Mouse (Mus musculus): Measurements from ENCODE around the gene Ckap2. TPM values are rescaled to one million over a fixed set of nuclear protein-coding genes. Genes with fewer than 3 reads are reported as not detected.
"Not testable (repeated sequence)": the region's sequence is repeated elsewhere in the genome, so short reads cannot be mapped to it uniquely, and the experiment has no call there.

The Ckap2 gene
- polyA plus RNA-seq, 1 experiment from 2014 or later, result 35.9 TPM

DNA sequence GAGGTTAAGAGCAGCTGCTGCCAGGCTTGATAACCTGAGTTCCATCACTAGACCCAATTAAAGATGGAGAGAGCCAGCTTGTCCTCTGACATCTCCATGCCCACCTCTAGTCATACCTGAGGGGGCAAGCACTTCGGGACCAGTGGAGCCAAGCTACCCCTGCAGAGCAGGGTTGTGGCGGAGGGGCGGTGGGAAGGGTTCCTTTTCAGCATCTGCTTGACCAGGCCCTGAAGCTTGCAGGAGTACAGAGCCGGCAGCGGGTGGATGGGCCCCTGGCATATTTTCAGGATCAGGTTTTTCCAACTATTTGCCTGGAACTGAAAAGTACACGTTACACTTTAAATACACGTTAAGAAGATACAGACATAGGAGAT lies 37.3 kb downstream of the Ckap2 start:
- H3K27ac ChIP-seq (ENCODE audit: poor library complexity, severe bottlenecking), result no peak overlapping the region
- ATAC-seq (ENCODE audit: insufficient number of reproducible peaks, low FRiP score), result no peak
- no peak overlapping the region for H3K4me3 ChIP-seq
- WGBS, result 89% methylated on average over 7 of the region's 7 CpGs
- H3K27me3 ChIP-seq (replicated peaks), result no peaks in the 10 kb centered on the region
- H3K4me1 ChIP-seq (replicated peaks), result peaks cover 14% of the 10 kb centered on the region
- H3K9me3 ChIP-seq (replicated peaks), result 0 out of 2 replicates have a peak, but pooled peaks cover 2% of the 10 kb centered on the region
- H3K9ac ChIP-seq, result no peak overlapping the region
- H3K4me2 ChIP-seq, result no peak overlapping the region
- peaks cover 14% of the 10 kb centered on the region for H3K36me3 ChIP-seq

- H3K9ac ChIP-seq, result no peak overlapping the region
- no peaks in the 10 kb centered on the region for H3K27me3 ChIP-seq (replicated peaks)
- no peak overlapping the region for H3K4me3 ChIP-seq
- 0 out of 2 replicates have a peak, but pooled peaks cover 2% of the 10 kb centered on the region for H3K9me3 ChIP-seq (replicated peaks)
- WGBS, result 72% methylated on average over 9 of the region's 9 CpGs
- H3K4me1 ChIP-seq (replicated peaks), result peaks cover 14% of the 10 kb centered on the region
- peaks cover 14% of the 10 kb centered on the region for H3K36me3 ChIP-seq
- no peak overlapping the region for H3K4me2 ChIP-seq
- H3K27ac ChIP-seq (ENCODE audit: poor library complexity, severe bottlenecking), result no peak overlapping the region
- ATAC-seq (ENCODE audit: insufficient number of reproducible peaks, low FRiP score), result no peak
These were observed 37.8 kb downstream of the Ckap2 start for GRCm38 (mm10) chr8:22147706-22148366.

GRCm38 (mm10) chr8:22145831-22146230 lies 39.8 kb downstream of the Ckap2 start:
- H3K4me3 ChIP-seq, result no peak overlapping the region
- H3K4me1 ChIP-seq (replicated peaks), result peaks cover 21% of the 10 kb centered on the region
- WGBS, result 68% methylated on average over 6 of the region's 6 CpGs
- H3K27ac ChIP-seq (ENCODE audit: poor library complexity, severe bottlenecking), result no peak overlapping the region
- H3K4me2 ChIP-seq, result no peak overlapping the region
- no peak overlapping the region for H3K9ac ChIP-seq
- no peaks in the 10 kb centered on the region for H3K27me3 ChIP-seq (replicated peaks)
- H3K9me3 ChIP-seq (replicated peaks), result 0 out of 2 replicates have a peak, but pooled peaks cover under 1% of the 10 kb centered on the region
- H3K36me3 ChIP-seq, result peaks cover 17% of the 10 kb centered on the region
- ATAC-seq (ENCODE audit: insufficient number of reproducible peaks, low FRiP score), result no peak

- Histone ChIP-seq H3K4me2 (no peak overlapping the region), H3K36me3 (peaks cover 16% of the 10 kb centered on the region), H3K27me3 (replicated peaks) (no peaks in the 10 kb centered on the region), H3K4me3 (no peak overlapping the region), H3K9ac (no peak overlapping the region), H3K4me1 (replicated peaks) (peaks cover 15% of the 10 kb centered on the region), H3K9me3 (replicated peaks) (no peaks in the 10 kb centered on the region), H3K27ac (ENCODE audit: poor library complexity, severe bottlenecking) (no peak overlapping the region)
- ATAC-seq (ENCODE audit: insufficient number of reproducible peaks, low FRiP score), result no peak; the same call in 1 of the 2 replicates
- WGBS, result 16% methylated on average over 1 of the region's 1 CpGs
These were observed 41.7 kb downstream of the Ckap2 start for GRCm38 (mm10) chr8:22143764-22144491.

DNA sequence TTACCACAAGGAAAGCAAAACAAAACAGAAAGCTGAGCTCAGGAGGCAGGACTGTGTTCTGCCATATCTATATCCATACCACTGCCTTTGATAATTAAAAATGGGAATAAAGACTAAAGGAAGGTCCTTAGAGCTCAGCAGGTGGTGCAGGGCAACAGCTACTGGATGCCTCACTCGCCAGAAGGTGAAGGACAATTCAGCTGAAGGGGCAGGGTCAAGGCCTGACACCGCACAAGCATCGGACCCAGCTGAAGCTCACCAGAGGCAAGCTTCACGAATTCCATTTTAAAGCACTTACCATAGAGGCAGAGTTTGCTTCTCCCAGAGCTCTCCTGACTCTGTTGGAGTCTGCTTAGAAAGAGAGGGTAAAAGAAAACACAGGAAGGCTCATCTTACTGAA lies 43.0 kb downstream of the Ckap2 start:
- H3K9me3 ChIP-seq (replicated peaks), result no peaks in the 10 kb centered on the region
- no peak overlapping the region for H3K9ac ChIP-seq
- H3K27me3 ChIP-seq (replicated peaks), result no peaks in the 10 kb centered on the region
- ATAC-seq (ENCODE audit: insufficient number of reproducible peaks, low FRiP score), result no peak
- H3K36me3 ChIP-seq, result peaks cover 9% of the 10 kb centered on the region
- no peak overlapping the region for H3K4me3 ChIP-seq
- H3K27ac ChIP-seq (ENCODE audit: poor library complexity, severe bottlenecking), result no peak overlapping the region
- H3K4me1 ChIP-seq (replicated peaks), result peaks cover 15% of the 10 kb centered on the region
- WGBS, result 82% methylated on average over 4 of the region's 4 CpGs
- H3K4me2 ChIP-seq, result no peak overlapping the region

- Histone ChIP-seq H3K36me3 (peaks cover 9% of the 10 kb centered on the region), H3K4me2 (no peak overlapping the region)
These were observed 43.7 kb downstream of the Ckap2 start for GRCm38 (mm10) chr8:22141836-22142385.

GRCm38 (mm10) chr8:22136462-22136861 lies 49.2 kb downstream of the Ckap2 start:
- H3K9ac ChIP-seq; ATAC-seq (ENCODE audit: insufficient number of reproducible peaks, low FRiP score); H3K4me3 ChIP-seq; H3K9me3 ChIP-seq (replicated peaks); H3K27me3 ChIP-seq (replicated peaks); H3K4me2 ChIP-seq; H3K4me1 ChIP-seq (replicated peaks); H3K27ac ChIP-seq (ENCODE audit: poor library complexity, severe bottlenecking): not testable (repeated sequence)
- H3K36me3 ChIP-seq, result peaks cover 17% of the 10 kb centered on the region
- WGBS, result 86% methylated on average over 9 of the region's 9 CpGs

More at GRCm38 (mm10) chr8:22141836-22142385, 43.7 kb downstream of the Ckap2 start:
- no peak overlapping the region for H3K4me3 ChIP-seq
- no peak overlapping the region for H3K27ac ChIP-seq (ENCODE audit: poor library complexity, severe bottlenecking)
- H3K9me3 ChIP-seq (replicated peaks), result no peaks in the 10 kb centered on the region
- H3K4me1 ChIP-seq (replicated peaks), result peaks cover 15% of the 10 kb centered on the region
- ATAC-seq (ENCODE audit: insufficient number of reproducible peaks, low FRiP score), result no peak
- no peak overlapping the region for H3K9ac ChIP-seq
- WGBS, result 78% methylated on average over 4 of the region's 4 CpGs
- H3K27me3 ChIP-seq (replicated peaks), result no peaks in the 10 kb centered on the region

DNA sequence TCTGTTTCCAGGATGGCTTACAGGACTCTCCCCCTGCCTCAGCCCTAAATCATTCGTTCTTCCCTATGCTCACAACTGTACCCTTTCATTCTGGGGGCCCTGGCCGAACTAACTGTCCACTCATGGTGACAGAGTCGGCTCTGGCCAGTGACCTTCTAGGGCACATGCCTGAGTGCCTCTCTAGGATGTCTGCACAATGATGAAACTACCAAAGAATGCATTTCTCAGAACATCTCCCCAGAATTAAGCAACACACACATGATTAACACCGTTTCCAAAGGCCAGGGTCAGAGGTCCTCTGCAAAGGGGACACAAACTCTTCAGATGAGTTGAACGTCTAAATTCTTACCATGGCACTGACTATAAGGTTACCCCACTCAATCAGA lies 50.9 kb downstream of the Ckap2 start:
- Histone ChIP-seq H3K9me3 (replicated peaks) (no peaks in the 10 kb centered on the region), H3K4me1 (replicated peaks) (no peaks in the 10 kb centered on the region), H3K27ac (ENCODE audit: poor library complexity, severe bottlenecking) (no peak overlapping the region), H3K36me3 (peaks cover 11% of the 10 kb centered on the region; the same call in 1 of the 2 replicates), H3K4me2 (no peak overlapping the region), H3K4me3 (no peak overlapping the region), H3K9ac (no peak overlapping the region), H3K27me3 (replicated peaks) (no peaks in the 10 kb centered on the region)
- ATAC-seq (ENCODE audit: insufficient number of reproducible peaks, low FRiP score), result no peak
- 74% methylated on average over 5 of the region's 5 CpGs for WGBS

- ATAC-seq (ENCODE audit: insufficient number of reproducible peaks, low FRiP score), result peak; percentile 57; the same call in 1 of the 2 replicates
- Histone ChIP-seq H3K9ac (no peak overlapping the region), H3K9me3 (replicated peaks) (no peaks in the 10 kb centered on the region), H3K4me3 (no peak overlapping the region), H3K27ac (ENCODE audit: poor library complexity, severe bottlenecking) (no peak overlapping the region), H3K27me3 (replicated peaks) (no peaks in the 10 kb centered on the region), H3K4me2 (no peak overlapping the region), H3K4me1 (replicated peaks) (no peaks in the 10 kb centered on the region), H3K36me3 (peaks cover 13% of the 10 kb centered on the region; the same call in 1 of the 2 replicates)
- 83% methylated on average over 7 of the region's 7 CpGs for WGBS
These were observed 51.4 kb downstream of the Ckap2 start for GRCm38 (mm10) chr8:22134078-22134749.

GRCm38 (mm10) chr8:22132062-22132461 lies 53.6 kb downstream of the Ckap2 start:
- H3K36me3 ChIP-seq, result peaks cover 33% of the 10 kb centered on the region

More at GRCm38 (mm10) chr8:22132062-22132461, 53.6 kb downstream of the Ckap2 start:
- Histone ChIP-seq H3K9ac (no peak overlapping the region), H3K9me3 (replicated peaks) (no peaks in the 10 kb centered on the region), H3K4me1 (replicated peaks) (no peaks in the 10 kb centered on the region), H3K4me2 (no peak overlapping the region), H3K4me3 (no peak overlapping the region), H3K27me3 (replicated peaks) (no peaks in the 10 kb centered on the region), H3K27ac (ENCODE audit: poor library complexity, severe bottlenecking) (no peak overlapping the region)
- 86% methylated on average over 12 of the region's 12 CpGs for WGBS
- no peak for ATAC-seq (ENCODE audit: insufficient number of reproducible peaks, low FRiP score)

Data from heart, embryonic 12.5 days (tissue).